Mouse (Mus musculus): ENCODE data around the gene Ssr2.
"Not testable (repeated sequence)": the region's sequence is repeated elsewhere in the genome, so short reads cannot be mapped to it uniquely, and the experiment has no call there.

Ssr2 gene

GRCm38 (mm10) chr3:88555069-88555605 is 20.5 kb upstream of the Ssr2 start:
- in situ Hi-C loops (cut with MboI; ENCODE audit: low pct_unique_long_range_greater_than_20kb in 1 of 2, low sequenced_read_pairs in 2 of 2, unreplicated experiment in 1 of 2) = no loop called here

- in situ Hi-C loops (cut with MboI; ENCODE audit: low pct_unique_long_range_greater_than_20kb in 1 of 2, low sequenced_read_pairs in 2 of 2, unreplicated experiment in 1 of 2) = no loop called here
Measured at GRCm38 (mm10) chr3:88555731-88556130, 19.9 kb upstream of the Ssr2 start.

- in situ Hi-C loops (cut with MboI; ENCODE audit: low pct_unique_long_range_greater_than_20kb in 1 of 2, low sequenced_read_pairs in 2 of 2, unreplicated experiment in 1 of 2) = no loop called here
Measured at GRCm38 (mm10) chr3:88556616-88557015, 19.1 kb upstream of the Ssr2 start.

- in situ Hi-C loops (cut with MboI; ENCODE audit: low pct_unique_long_range_greater_than_20kb in 1 of 2, low sequenced_read_pairs in 2 of 2, unreplicated experiment in 1 of 2) = no loop called here
Measured at GRCm38 (mm10) chr3:88559596-88559995, 16.1 kb upstream of the Ssr2 start.

GRCm38 (mm10) chr3:88561989-88562388 is 13.7 kb upstream of the Ssr2 start:
- in situ Hi-C loops (cut with MboI; ENCODE audit: low pct_unique_long_range_greater_than_20kb in 1 of 2, low sequenced_read_pairs in 2 of 2, unreplicated experiment in 1 of 2) = no loop called here

GRCm38 (mm10) chr3:88563442-88563841 is 12.2 kb upstream of the Ssr2 start:
- in situ Hi-C loops (cut with MboI; ENCODE audit: low pct_unique_long_range_greater_than_20kb in 1 of 2, low sequenced_read_pairs in 2 of 2, unreplicated experiment in 1 of 2) = no loop called here

- in situ Hi-C loops (cut with MboI; ENCODE audit: low pct_unique_long_range_greater_than_20kb in 1 of 2, low sequenced_read_pairs in 2 of 2, unreplicated experiment in 1 of 2) = no loop called here
Measured at GRCm38 (mm10) chr3:88563966-88564365, 11.7 kb upstream of the Ssr2 start.

GRCm38 (mm10) chr3:88566116-88566515 is 9.6 kb upstream of the Ssr2 start:
- in situ Hi-C loops (cut with MboI; ENCODE audit: low pct_unique_long_range_greater_than_20kb in 1 of 2, low sequenced_read_pairs in 2 of 2, unreplicated experiment in 1 of 2) = no loop called here

- in situ Hi-C loops (cut with MboI; ENCODE audit: low pct_unique_long_range_greater_than_20kb in 1 of 2, low sequenced_read_pairs in 2 of 2, unreplicated experiment in 1 of 2) = no loop called here
Measured at GRCm38 (mm10) chr3:88566536-88567061, 9.1 kb upstream of the Ssr2 start.

- in situ Hi-C loops (cut with MboI; ENCODE audit: low pct_unique_long_range_greater_than_20kb in 1 of 2, low sequenced_read_pairs in 2 of 2, unreplicated experiment in 1 of 2) = no loop called here
Measured at GRCm38 (mm10) chr3:88567892-88568291, 7.8 kb upstream of the Ssr2 start.

GRCm38 (mm10) chr3:88568615-88569014 is 7.1 kb upstream of the Ssr2 start:
- in situ Hi-C loops (cut with MboI; ENCODE audit: low pct_unique_long_range_greater_than_20kb in 1 of 2, low sequenced_read_pairs in 2 of 2, unreplicated experiment in 1 of 2) = no loop called here

- in situ Hi-C loops (cut with MboI; ENCODE audit: low pct_unique_long_range_greater_than_20kb in 1 of 2, low sequenced_read_pairs in 2 of 2, unreplicated experiment in 1 of 2) = no loop called here
Measured at GRCm38 (mm10) chr3:88569093-88569492, 6.6 kb upstream of the Ssr2 start.

- in situ Hi-C loops (cut with MboI; ENCODE audit: low pct_unique_long_range_greater_than_20kb in 1 of 2, low sequenced_read_pairs in 2 of 2, unreplicated experiment in 1 of 2) = no loop called here
Measured at GRCm38 (mm10) chr3:88569694-88570093, 6.0 kb upstream of the Ssr2 start.

GRCm38 (mm10) chr3:88570341-88570740 is 5.3 kb upstream of the Ssr2 start:
- in situ Hi-C loops (cut with MboI; ENCODE audit: low pct_unique_long_range_greater_than_20kb in 1 of 2, low sequenced_read_pairs in 2 of 2, unreplicated experiment in 1 of 2) = no loop called here

GRCm38 (mm10) chr3:88571856-88572255 is 3.8 kb upstream of the Ssr2 start:
- in situ Hi-C loops (cut with MboI; ENCODE audit: low pct_unique_long_range_greater_than_20kb in 1 of 2, low sequenced_read_pairs in 2 of 2, unreplicated experiment in 1 of 2) = no loop called here

GRCm38 (mm10) chr3:88572835-88573234 is 2.8 kb upstream of the Ssr2 start:
- in situ Hi-C loops (cut with MboI; ENCODE audit: low pct_unique_long_range_greater_than_20kb in 1 of 2, low sequenced_read_pairs in 2 of 2, unreplicated experiment in 1 of 2) = no loop called here

GRCm38 (mm10) chr3:88573810-88574209 is 1.9 kb upstream of the Ssr2 start:
- in situ Hi-C loops (cut with MboI; ENCODE audit: low pct_unique_long_range_greater_than_20kb in 1 of 2, low sequenced_read_pairs in 2 of 2, unreplicated experiment in 1 of 2) = no loop called here

GRCm38 (mm10) chr3:88577846-88578245 is 2.2 kb downstream of the Ssr2 start:
- in situ Hi-C loops (cut with MboI; ENCODE audit: low pct_unique_long_range_greater_than_20kb in 1 of 2, low sequenced_read_pairs in 2 of 2, unreplicated experiment in 1 of 2) = not testable (repeated sequence)

GRCm38 (mm10) chr3:88578498-88579424 is 3.1 kb downstream of the Ssr2 start:
- in situ Hi-C loops (cut with MboI; ENCODE audit: low pct_unique_long_range_greater_than_20kb in 1 of 2, low sequenced_read_pairs in 2 of 2, unreplicated experiment in 1 of 2) = no loop called here

Measured in mouse embryonic stem cell (cell line).